Mouse (Mus musculus) ES-E14 (cell line): Measurements from ENCODE around the gene Grxcr1.

Experiments
- CHD2 ChIP-seq: IDR thresholded peaks from 2 replicates; pipeline ENCODE4 v1.6.1; 2014; ENCODE audit warnings: mild to moderate bottlenecking, low read depth, low read length, inconsistent platforms
- HCFC1 ChIP-seq: IDR thresholded peaks from 2 replicates; pipeline ENCODE4 v1.6.1; 2012; ENCODE audit warnings: low read length, inconsistent platforms, borderline replicate concordance; ENCODE audit not compliant: insufficient read depth
- MAFK ChIP-seq: IDR thresholded peaks from 2 replicates; pipeline ENCODE4 v1.6.1; 2014; ENCODE audit warnings: mild to moderate bottlenecking, low read depth, low read length, inconsistent platforms; ENCODE audit not compliant: insufficient read depth
- ZNF384 ChIP-seq: IDR thresholded peaks from 2 replicates; pipeline ENCODE4 v1.6.1; 2012; ENCODE audit warnings: low read depth, low read length, inconsistent platforms

- TF ChIP-seq MAFK (no peak), HCFC1 (no peak), ZNF384 (no peak), CHD2 (no peak)
These were observed 17.1 kb downstream of the Grxcr1 start for GRCm38 (mm10) chr5:68048783-68049182.
